Mouse (Mus musculus) heart, postnatal 0 days (tissue): ENCODE results near the gene Angel2. TPM values are rescaled to one million over a fixed set of nuclear protein-coding genes. Genes with fewer than 3 reads are reported as not detected.

Source experiments
- ATAC-seq: fragments of 200-750 bp; cut with Nextera tagmentation; 2 replicates; pipeline ENCODE4 v1.8.0; 2017; ENCODE audit warnings: low read depth, moderate number of reproducible peaks, moderate library complexity; ENCODE audit not compliant: insufficient read depth
- DNase-seq: peaks from one replicate; pipeline ENCODE4 v3.0.0-alpha.2; 2016; ENCODE audit warnings: low spot score
- H3K27ac ChIP-seq: fragments of 300-500 bp; sonication (generic); 2 replicates; pipeline ENCODE4 v1.5.1; 2014; ENCODE audit warnings: low read depth, mild to moderate bottlenecking
- H3K27me3 ChIP-seq: fragments of 300-500 bp; sonication (generic); 2 replicates; pipeline ENCODE4 v1.6.1; 2014; ENCODE audit warnings: low read length, mixed read lengths; ENCODE audit not compliant: control insufficient read depth, insufficient read depth
- H3K36me3 ChIP-seq: fragments of 300-500 bp; sonication (generic); replicated peaks from 2 replicates; pipeline ENCODE4 v1.6.1; 2014; ENCODE audit warnings: low read length, mixed read lengths; ENCODE audit not compliant: control insufficient read depth, insufficient read depth
- H3K4me1 ChIP-seq: fragments of 300-500 bp; sonication (generic); 2 replicates; pipeline ENCODE4 v1.6.1; 2014; ENCODE audit warnings: antibody characterized with exemption; ENCODE audit not compliant: control insufficient read depth, insufficient read depth
- H3K4me2 ChIP-seq: fragments of 300-500 bp; sonication (generic); 2 replicates; pipeline ENCODE4 v1.6.1; 2014; ENCODE audit warnings: low read depth, mild to moderate bottlenecking, low read length, moderate library complexity
- H3K4me3 ChIP-seq: fragments of 300-500 bp; sonication (generic); 2 replicates; pipeline ENCODE4 v1.5.1; 2014; ENCODE audit warnings: low read depth, low read length
- H3K9ac ChIP-seq: fragments of 300-500 bp; sonication (generic); replicated peaks from 2 replicates; pipeline ENCODE4 v1.6.1; 2014; ENCODE audit warnings: low read depth, low read length, mixed read lengths
- H3K9me3 ChIP-seq: fragments of 300-500 bp; sonication (generic); replicated peaks from 2 replicates; pipeline ENCODE4 v1.6.1; 2016; ENCODE audit warnings: low read length; ENCODE audit not compliant: control insufficient read depth
- CTCF ChIP-seq: IDR thresholded peaks from 2 replicates; pipeline ENCODE4 v1.5.1; 2016; ENCODE audit warnings: antibody characterized with exemption, control low read depth, low read depth
- EP300 ChIP-seq: IDR thresholded peaks from 2 replicates; pipeline ENCODE4 v1.6.1; 2016; ENCODE audit warnings: antibody characterized with exemption, low read depth
- WGBS: fragments of 180-500 bp; shearing (Covaris S2); extraction: QIAGEN DNeasy Blood & Tissue Kit; methylation state at CpG from one replicate; pipeline ENCODE4 v1.1.7; 2014; 5-methylcytosine and 5-hydroxymethylcytosine counted together
- polyA plus RNA-seq: library from polyadenylated mRNA; unstranded; fragments of >200 nt; fragmentation: Nextera tagmentation; extraction: Ambion mirVana; gene quantifications from 2 replicates; pipeline ENCODE4 v1.2.1, GENCODE M21; 2015
- total RNA-seq: library from RNA; depleted of rRNA; stranded (reverse); fragments of >200 nt; gene quantifications from 2 replicates; pipeline ENCODE4 v1.2.3, GENCODE M21; 2014; ENCODE audit warnings: low replicate concordance; rRNA removed

The Angel2 gene
- total and polyA plus RNA-seq, 2 experiments from 2014 or later = 23.8 to 25.1 TPM

DNA sequence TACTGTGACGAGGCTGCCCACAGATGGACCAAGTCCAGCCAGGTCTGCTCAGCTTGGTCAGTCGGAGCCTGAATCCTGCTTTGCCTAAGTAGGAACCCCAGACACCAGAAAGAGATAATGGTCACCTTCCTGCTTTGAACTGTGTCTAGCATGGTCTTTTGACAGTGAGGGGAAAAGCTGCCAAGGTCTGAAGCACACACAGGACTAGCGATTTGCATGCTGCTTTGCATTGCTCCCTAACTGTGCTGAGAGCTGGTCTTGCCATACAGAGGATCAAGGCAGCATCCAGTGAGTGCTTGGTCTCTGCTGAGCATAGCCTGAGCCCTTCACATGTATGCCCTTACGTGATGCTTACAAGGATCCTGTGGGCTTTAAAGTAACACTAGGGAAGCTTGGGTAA lies 56.5 kb downstream of the Angel2 start:
- ATAC-seq = no peak
- Histone ChIP-seq H3K4me1 (peaks cover 16% of the 10 kb centered on the region), H3K4me2 (no peak overlapping the region), H3K36me3 (no peaks in the 10 kb centered on the region), H3K27ac (no peak overlapping the region), H3K9me3 (no peaks in the 10 kb centered on the region), H3K27me3 (no peaks in the 10 kb centered on the region), H3K9ac (no peak overlapping the region), H3K4me3 (no peak overlapping the region)
- TF ChIP-seq CTCF (no peak), EP300 (no peak)
- WGBS = 76% methylated on average over 4 of the region's 4 CpGs
- no peak for DNase-seq

GRCm38 (mm10) chr1:190989437-190990082 lies 64.6 kb downstream of the Angel2 start:
- Histone ChIP-seq H3K9me3 (no peaks in the 10 kb centered on the region), H3K4me1 (no peaks in the 10 kb centered on the region), H3K27ac (no peak overlapping the region), H3K36me3 (no peaks in the 10 kb centered on the region), H3K9ac (no peak overlapping the region), H3K27me3 (no peaks in the 10 kb centered on the region), H3K4me3 (no peak overlapping the region), H3K4me2 (no peak overlapping the region)
- no peak for ATAC-seq
- TF ChIP-seq EP300 = no peak
- peak; percentile 23; the same call in 1 of the 2 replicates for TF ChIP-seq CTCF
- no peak for DNase-seq
- 80% methylated on average over 9 of the region's 9 CpGs for WGBS

- Histone ChIP-seq H3K4me1 (peaks cover 7% of the 10 kb centered on the region; the same call in 1 of the 2 replicates), H3K36me3 (no peaks in the 10 kb centered on the region), H3K4me3 (no peak overlapping the region), H3K9me3 (peaks cover 8% of the 10 kb centered on the region), H3K27ac (no peak overlapping the region), H3K4me2 (0 out of 2 replicates have a peak overlapping the region, but pooled peaks have one; percentile 6), H3K9ac (no peak overlapping the region), H3K27me3 (no peaks in the 10 kb centered on the region)
- ATAC-seq = peak; percentile 36; the same call in 1 of the 2 replicates
- WGBS = 22% methylated on average over 7 of the region's 7 CpGs
- no peak for TF ChIP-seq CTCF
- no peak for TF ChIP-seq EP300
- peak; percentile 39 for DNase-seq
Observed at GRCm38 (mm10) chr1:190995548-190995947, 70.6 kb downstream of the Angel2 start.

- TF ChIP-seq CTCF (peak; percentile 37; the same call in 1 of the 2 replicates), EP300 (no peak)
- WGBS = 70% methylated on average over 6 of the region's 6 CpGs
- no peak overlapping the region for H3K4me2 ChIP-seq
- H3K9me3 ChIP-seq = peaks cover 8% of the 10 kb centered on the region
- ATAC-seq (no peak), DNase-seq (no peak)
- no peak overlapping the region for H3K27ac ChIP-seq
- H3K27me3 ChIP-seq = no peaks in the 10 kb centered on the region
- H3K4me3 ChIP-seq = no peak overlapping the region
- no peaks in the 10 kb centered on the region for H3K36me3 ChIP-seq
- H3K4me1 ChIP-seq = peaks cover 7% of the 10 kb centered on the region; the same call in 1 of the 2 replicates
- no peak overlapping the region for H3K9ac ChIP-seq
Observed at GRCm38 (mm10) chr1:190996346-190996877, 71.5 kb downstream of the Angel2 start.

Other genes with a start within 250 kb of the Angel2 start
- 9.7 and 17.5 TPM in 2 replicates for gene Rps6kc1, start 13.3 kb upstream of the Angel2 start, total RNA-seq
- 6.7 and 7.3 TPM in 2 replicates for gene Rps6kc1, start 13.3 kb upstream of the Angel2 start, polyA plus RNA-seq
- 21.9 and 39.5 TPM in 2 replicates for gene Vash2, start 54.2 kb downstream of the Angel2 start, total RNA-seq
- 18.9 and 23.5 TPM in 2 replicates for gene Vash2, start 54.2 kb downstream of the Angel2 start, polyA plus RNA-seq
- 5.2 and 11.1 TPM in 2 replicates for gene Flvcr1, start 101.0 kb downstream of the Angel2 start, total RNA-seq
- gene Flvcr1, start 101.0 kb downstream of the Angel2 start, polyA plus RNA-seq = 1.6 and 2.4 TPM in 2 replicates
- gene Spata45, start 111.5 kb downstream of the Angel2 start, total RNA-seq = not detected in 2 replicates
- not detected in 2 replicates for gene Spata45, start 111.5 kb downstream of the Angel2 start, polyA plus RNA-seq
- gene Tatdn3, start 137.8 kb downstream of the Angel2 start, total RNA-seq = 8.3 and 18.8 TPM in 2 replicates
- 20.0 and 21.2 TPM in 2 replicates for gene Tatdn3, start 137.8 kb downstream of the Angel2 start, polyA plus RNA-seq
- 3.0 and 3.2 TPM in 2 replicates for gene Nsl1, start 137.9 kb downstream of the Angel2 start, total RNA-seq
- 3.5 and 4.1 TPM in 2 replicates for gene Nsl1, start 137.9 kb downstream of the Angel2 start, polyA plus RNA-seq
- gene Batf3, start 172.7 kb downstream of the Angel2 start, total RNA-seq = not detected in 2 replicates
- gene Batf3, start 172.7 kb downstream of the Angel2 start, polyA plus RNA-seq = 1.2 and 1.3 TPM in 2 replicates
- gene Fam71a, start 239.7 kb downstream of the Angel2 start, total RNA-seq = not detected in 2 replicates
- gene Fam71a, start 239.7 kb downstream of the Angel2 start, polyA plus RNA-seq = not detected in 2 replicates